Mouse (Mus musculus): ENCODE data around the gene Ccdc167. TPM values are rescaled to one million over a fixed set of nuclear protein-coding genes. Genes with fewer than 3 reads are reported as not detected.
"Not testable (repeated sequence)": the region's sequence is repeated elsewhere in the genome, so short reads cannot be mapped to it uniquely, and the experiment has no call there.

The Ccdc167 gene
- total RNA-seq, 2 experiments from 2014 or later, result 8.9 to 17.2 TPM

GRCm38 (mm10) chr17:29720755-29721365, 4.0 kb upstream of the Ccdc167 start:
- no peak for ATAC-seq (ENCODE audit: poor library complexity, severe bottlenecking)

- no peak for ATAC-seq (ENCODE audit: poor library complexity, severe bottlenecking)
These were observed 3.1 kb upstream of the Ccdc167 start for GRCm38 (mm10) chr17:29719628-29720575.

GRCm38 (mm10) chr17:29718660-29719059, 1.8 kb upstream of the Ccdc167 start:
- no peak for ATAC-seq (ENCODE audit: poor library complexity, severe bottlenecking)

GRCm38 (mm10) chr17:29713734-29714133, 3.1 kb downstream of the Ccdc167 start:
- ATAC-seq (ENCODE audit: poor library complexity, severe bottlenecking), result not testable (repeated sequence)

- no peak for ATAC-seq (ENCODE audit: poor library complexity, severe bottlenecking)
These were observed 4.3 kb downstream of the Ccdc167 start for GRCm38 (mm10) chr17:29712565-29712964.

- ATAC-seq (ENCODE audit: poor library complexity, severe bottlenecking), result no peak
These were observed 5.0 kb downstream of the Ccdc167 start for GRCm38 (mm10) chr17:29711745-29712431.

GRCm38 (mm10) chr17:29711076-29711744, 5.6 kb downstream of the Ccdc167 start:
- no peak for ATAC-seq (ENCODE audit: poor library complexity, severe bottlenecking)

- ATAC-seq (ENCODE audit: poor library complexity, severe bottlenecking), result no peak
These were observed 6.2 kb downstream of the Ccdc167 start for GRCm38 (mm10) chr17:29710562-29711044.

- ATAC-seq (ENCODE audit: poor library complexity, severe bottlenecking), result no peak
These were observed 8.1 kb downstream of the Ccdc167 start for GRCm38 (mm10) chr17:29708783-29709182.

- no peak for ATAC-seq (ENCODE audit: poor library complexity, severe bottlenecking)
These were observed 9.8 kb downstream of the Ccdc167 start for GRCm38 (mm10) chr17:29706981-29707545.

GRCm38 (mm10) chr17:29705881-29706280, 11.0 kb downstream of the Ccdc167 start:
- no peak for ATAC-seq (ENCODE audit: poor library complexity, severe bottlenecking)

GRCm38 (mm10) chr17:29704781-29705180, 12.1 kb downstream of the Ccdc167 start:
- ATAC-seq (ENCODE audit: poor library complexity, severe bottlenecking), result peak; percentile 54

- peak; percentile 47 for ATAC-seq (ENCODE audit: poor library complexity, severe bottlenecking)
These were observed 13.7 kb downstream of the Ccdc167 start for GRCm38 (mm10) chr17:29702938-29703710.

- ATAC-seq (ENCODE audit: poor library complexity, severe bottlenecking), result no peak
These were observed 16.3 kb downstream of the Ccdc167 start for GRCm38 (mm10) chr17:29700573-29700972.

GRCm38 (mm10) chr17:29698421-29698820, 18.4 kb downstream of the Ccdc167 start:
- ATAC-seq (ENCODE audit: poor library complexity, severe bottlenecking), result no peak

GRCm38 (mm10) chr17:29696940-29697339, 19.9 kb downstream of the Ccdc167 start:
- ATAC-seq (ENCODE audit: poor library complexity, severe bottlenecking), result no peak

- no peak for ATAC-seq (ENCODE audit: poor library complexity, severe bottlenecking)
These were observed 22.3 kb downstream of the Ccdc167 start for GRCm38 (mm10) chr17:29694516-29694915.

- ATAC-seq (ENCODE audit: poor library complexity, severe bottlenecking), result no peak
These were observed 23.3 kb downstream of the Ccdc167 start for GRCm38 (mm10) chr17:29693571-29693970.

- ATAC-seq (ENCODE audit: poor library complexity, severe bottlenecking), result no peak
These were observed 24.0 kb downstream of the Ccdc167 start for GRCm38 (mm10) chr17:29692827-29693226.

GRCm38 (mm10) chr17:29690257-29690656, 26.6 kb downstream of the Ccdc167 start:
- no peak for ATAC-seq (ENCODE audit: poor library complexity, severe bottlenecking)

Measured in megakaryocyte, adult 5-6 weeks (primary cell).